Mouse (Mus musculus): ENCODE measurements at regions not wholly inside any gene's neighbourhood (a gene's known extent, or its start where the extent isn't known, plus 50 kb on each side); places are given as distances from the start of the nearest gene placed in this dataset.
A peak's percentile ranks its signal among the peaks of the same experiment; 100 is the strongest.

DNA sequence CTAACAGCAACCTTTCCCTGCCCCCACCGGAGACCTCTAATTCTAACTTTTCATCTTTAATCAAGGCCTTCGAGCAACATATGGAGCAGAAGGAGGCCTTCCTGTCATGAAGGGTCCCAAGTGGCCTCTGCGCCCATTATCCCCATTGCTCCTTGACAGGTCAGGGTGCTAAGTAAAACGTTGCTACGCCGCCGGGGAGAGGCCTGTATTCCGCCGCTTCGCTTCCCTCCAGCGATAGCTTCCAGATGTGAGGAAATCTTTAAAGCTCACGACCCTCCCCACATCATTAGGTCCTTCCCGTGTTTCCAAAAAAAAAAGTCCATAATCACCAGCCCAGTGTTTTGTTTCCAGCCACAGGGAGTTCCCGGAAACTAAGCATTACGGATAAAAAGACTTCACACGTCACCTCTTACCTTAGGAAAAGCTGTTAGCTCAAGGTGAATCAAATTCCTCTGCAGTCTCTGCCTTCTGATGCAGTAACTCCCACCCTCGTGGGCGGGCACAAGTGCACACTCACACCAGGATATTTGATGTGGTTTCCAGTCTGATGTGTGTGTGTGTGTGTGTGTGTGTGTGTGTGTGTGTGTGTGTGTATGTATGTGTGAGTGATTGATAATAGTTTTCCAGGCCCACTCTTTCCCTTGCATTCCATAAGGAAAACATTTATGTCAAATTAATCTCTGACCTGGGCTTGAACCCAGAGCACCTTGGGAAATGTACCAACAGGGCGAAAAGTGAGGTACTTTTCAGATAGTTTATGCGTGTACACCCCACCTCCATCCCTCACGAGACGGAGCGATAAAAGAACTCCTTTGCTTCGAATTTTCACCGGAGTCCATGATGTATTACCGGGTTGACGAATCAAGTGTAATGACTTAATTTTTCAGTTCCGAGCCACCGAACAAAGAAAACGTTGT is 107.5 kb downstream of the Gm45692 start:
- DNase-seq = no peak

DNA sequence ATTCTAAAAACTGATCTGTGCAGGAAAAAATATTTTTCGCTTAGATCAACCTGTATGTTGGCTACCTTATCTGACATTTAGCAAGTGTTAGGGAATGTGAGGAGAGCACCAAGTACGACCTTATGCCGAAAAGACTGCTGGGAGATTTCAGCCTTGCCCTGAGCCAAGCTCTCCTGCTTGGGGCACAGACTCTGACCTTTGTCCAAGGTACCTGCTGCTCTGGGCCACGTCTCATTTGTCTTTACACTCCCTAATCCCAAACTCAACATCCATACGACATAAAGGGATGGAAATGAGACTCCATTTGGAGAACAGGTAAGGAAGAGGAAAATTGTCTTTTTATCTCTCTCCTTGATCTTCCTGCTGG is 108.2 kb downstream of the Gm45692 start:
- DNase-seq = no peak

DNA sequence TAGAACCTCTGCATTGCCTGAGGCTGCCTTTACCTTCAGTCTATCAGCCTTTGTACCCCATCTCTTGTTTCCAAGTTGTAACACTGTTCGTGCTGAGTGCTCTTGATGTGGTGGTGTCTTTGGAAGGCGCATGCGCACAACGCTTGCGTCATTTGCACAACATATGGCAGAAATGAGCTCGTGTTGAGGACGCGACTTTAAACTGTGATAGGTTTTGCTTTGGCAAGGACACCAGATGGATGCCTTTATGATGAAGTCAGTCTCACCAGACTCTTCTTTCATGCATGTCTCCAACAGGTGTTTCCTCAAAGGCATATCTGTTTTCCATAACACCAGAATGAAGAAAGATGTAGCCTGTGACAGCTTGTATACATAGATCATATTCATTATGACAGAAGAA is 110.2 kb downstream of the Gm45692 start:
- DNase-seq = no peak

DNA sequence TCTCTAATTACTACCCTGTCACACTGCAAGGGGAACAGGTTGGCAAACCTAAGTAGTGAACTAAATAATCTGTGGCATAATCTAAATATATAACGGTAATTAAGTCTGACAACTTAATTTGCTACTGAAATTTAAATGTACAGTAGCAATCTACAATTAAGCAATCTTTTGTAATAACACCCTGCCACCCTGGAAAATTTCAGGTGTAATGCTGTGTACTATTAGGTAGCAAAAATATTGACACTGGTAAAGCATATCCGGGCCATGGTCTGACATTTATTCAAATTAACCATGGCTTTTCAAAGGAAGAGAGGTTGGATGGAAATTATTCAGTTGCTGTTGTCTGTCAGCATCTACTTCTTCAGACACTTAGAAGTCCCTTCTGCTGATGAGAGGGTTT is 119.7 kb downstream of the Gm45692 start:
- no peak for DNase-seq

DNA sequence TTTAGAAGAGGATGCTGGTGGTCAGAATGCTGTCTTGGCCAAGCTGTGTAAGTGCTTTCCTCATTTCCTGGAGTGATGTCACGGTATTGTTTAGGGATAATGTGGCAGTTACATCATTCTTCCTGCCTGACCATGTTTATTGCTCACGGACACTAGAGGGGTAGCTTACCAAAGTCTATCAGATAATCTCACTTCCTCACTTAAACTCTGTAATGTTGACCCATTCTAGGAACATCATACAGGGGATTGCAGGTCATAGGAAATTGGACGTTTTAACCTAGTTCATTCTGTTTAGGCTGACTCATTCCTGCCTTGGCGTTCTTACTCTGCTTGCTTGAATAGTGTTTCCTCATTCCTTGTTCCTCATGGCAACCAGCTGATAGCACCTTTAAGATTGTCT is 120.3 kb downstream of the Gm45692 start:
- DNase-seq = no peak

DNA sequence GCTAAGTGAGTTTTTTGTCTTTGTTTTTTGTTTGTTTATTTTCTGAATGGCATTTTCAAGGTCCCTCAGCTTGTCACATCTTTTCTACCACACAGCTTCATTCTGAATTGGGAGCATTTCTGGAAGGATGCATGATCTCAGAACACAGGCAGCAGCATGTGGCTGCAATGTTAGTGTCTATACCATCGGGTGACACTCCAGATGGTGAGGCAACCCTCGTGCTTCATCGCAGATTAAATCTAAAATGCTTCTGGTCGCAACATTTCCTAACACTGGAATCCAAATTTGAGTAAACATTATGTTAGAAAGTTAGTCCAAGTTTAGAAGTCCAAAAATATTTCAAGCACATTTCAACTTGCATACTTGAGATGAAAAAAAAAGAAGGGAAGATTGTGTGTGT is 124.4 kb downstream of the Gm45692 start:
- DNase-seq = no peak

DNA sequence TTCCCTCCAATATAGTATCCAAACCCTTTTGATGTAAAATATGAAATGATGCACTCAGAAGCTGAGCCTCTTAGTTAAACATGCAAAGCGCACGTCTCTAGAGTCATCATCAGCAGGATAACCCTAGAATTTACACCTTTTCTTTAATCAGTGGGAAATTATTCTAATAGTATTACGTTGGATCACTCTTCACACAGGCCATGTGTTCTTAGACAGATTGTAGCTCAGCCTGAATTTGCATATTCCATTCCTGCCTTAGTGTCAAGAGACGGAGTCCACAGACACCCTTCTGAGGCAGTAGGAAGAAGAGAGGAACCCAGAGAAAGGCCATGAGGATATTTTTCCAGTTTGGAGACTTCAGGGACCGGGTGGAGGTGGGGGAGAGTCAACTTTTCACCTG is 125.0 kb downstream of the Gm45692 start:
- DNase-seq = no peak

DNA sequence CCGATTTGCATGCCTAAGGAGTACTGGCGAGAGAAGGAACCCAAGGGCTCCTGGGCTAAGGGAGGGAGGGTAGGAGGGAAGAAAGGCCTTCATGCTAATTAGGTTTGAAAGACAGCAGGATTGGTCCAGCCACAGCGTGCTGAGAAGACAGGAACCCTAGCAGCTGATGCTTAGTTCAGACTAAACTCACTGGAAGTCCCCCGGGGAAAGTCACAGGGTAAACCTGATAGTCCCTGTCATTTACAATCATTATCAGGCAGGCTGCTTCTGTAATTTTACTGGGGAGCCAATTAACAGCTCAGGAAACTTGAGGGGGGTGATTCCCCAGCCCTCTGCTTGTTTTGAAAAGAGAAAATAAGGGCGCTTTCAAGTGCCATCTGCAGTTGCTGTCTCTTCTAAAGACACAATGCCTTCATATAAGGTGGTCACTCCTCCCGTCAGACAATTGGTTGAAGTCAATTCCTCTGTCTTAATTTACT is 135.9 kb downstream of the Gm45692 start:
- no peak for DNase-seq

DNA sequence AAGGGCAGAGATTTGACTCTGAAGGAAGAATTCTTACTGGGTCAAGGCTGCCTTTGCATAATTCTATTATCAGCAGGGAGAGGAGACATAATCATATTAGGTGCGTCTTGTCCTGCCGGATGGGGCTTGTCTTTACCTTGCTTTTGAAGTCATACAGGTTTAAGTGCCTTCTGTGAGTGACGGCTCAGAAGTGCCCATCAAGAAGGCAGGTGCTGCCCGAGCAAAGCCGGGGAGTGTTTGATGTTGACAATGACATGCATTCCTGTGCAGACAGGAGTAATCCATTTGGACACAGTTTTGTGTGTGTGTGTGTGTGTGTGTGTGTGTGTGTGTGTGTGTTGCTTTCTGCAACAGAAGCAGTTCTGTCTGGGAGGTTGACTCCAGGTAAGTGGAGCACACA is 141.0 kb downstream of the Gm45692 start:
- no peak for DNase-seq

DNA sequence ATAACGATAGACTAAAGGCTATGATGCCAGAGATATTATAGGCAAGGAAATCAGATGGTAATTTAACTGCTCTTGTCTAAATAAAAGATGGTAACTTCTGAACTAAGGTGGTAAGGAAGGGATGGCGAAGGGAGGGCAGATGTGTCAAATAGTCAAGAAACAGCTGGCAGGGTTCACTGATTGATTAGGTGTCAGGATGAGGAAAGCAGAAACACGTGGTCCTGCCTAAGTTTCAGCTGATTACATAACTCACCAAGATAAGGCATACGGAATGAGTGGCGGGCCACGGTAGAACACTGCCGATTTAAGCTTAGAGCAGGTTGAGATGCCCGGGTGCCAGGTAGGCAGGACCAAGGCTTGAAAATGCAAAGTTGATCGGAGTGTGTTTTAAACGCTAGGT is 143.2 kb downstream of the Gm45692 start:
- DNase-seq = no peak

DNA sequence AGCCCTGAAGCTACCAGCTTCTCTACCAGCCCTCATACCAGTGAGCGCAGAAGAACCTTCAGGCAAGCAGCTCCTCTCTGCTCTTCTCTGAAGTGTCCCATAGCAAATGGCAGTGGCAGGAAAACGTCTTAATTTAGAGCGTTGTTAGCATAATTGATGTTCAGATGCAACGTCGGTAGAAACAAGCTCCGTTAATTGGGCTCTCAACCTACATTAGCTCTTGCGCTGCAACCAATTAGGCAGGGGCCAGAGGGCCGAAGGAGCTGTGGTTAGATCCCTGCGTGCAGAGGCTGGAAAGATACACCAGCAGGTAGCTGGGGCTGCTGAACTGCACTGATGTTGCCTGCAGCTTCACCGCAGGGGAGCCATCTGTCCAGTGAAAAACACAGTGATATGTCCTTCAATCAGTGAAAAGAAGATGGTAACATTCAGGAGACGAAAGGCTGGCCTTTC is 145.6 kb downstream of the Gm45692 start:
- peak; percentile 4 for DNase-seq

DNA sequence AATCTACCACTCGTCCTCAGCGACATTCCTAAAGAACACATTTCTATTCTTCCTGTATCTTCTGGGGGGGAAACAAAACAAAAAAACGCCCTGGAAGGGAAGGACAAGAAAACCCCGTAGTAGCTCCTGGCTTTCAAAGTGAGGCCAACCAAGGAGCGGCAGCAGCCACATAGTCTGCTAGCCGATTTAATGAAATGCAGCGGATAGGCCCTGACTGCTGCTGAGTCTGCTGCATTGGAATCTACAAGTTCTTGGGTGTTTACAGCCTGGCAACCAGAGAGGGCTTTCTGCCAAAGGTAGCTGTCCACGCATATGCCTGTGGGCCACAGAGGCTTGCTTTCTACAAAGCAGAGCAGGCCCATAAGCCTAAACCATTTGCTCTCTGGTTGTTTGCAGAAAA is 146.0 kb downstream of the Gm45692 start:
- DNase-seq = no peak

DNA sequence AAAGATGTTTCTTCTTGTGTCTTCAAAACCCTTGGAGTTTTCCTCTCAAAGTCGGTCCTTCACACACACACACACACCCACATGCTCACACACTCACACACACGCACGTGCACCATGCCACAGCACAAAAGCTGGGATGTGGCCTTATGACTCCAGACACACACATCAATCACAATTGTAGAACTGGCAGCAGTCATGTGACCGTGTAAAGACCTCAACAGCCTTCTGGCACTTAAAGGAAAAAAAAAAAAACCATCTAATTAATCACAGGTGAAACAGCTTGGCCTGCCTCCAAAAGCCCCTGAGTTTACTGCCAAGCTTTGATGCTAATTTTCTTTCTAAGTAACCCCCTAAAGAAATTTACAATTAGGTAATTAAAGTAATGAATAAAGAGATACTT is 147.1 kb downstream of the Gm45692 start:
- no peak for DNase-seq

DNA sequence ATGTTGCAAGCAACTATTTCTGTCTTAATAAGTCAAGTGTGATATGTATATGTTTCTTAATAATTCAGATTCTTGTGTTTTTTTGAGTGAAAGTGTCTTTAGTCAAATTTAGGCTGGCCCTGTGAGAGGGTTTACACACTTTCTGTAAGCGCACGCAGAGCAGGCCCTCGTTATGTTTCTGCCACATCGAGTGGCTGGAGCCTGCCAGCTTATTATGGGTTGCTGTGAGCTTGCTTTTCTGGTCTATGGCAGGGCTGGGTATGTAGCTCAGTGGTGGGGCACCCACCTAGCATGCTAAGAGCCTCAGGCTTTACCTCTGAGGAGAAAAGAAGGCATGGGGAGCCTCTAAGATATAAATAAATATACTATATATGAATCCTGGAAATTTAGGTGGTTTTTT is 148.2 kb downstream of the Gm45692 start:
- DNase-seq = no peak

DNA sequence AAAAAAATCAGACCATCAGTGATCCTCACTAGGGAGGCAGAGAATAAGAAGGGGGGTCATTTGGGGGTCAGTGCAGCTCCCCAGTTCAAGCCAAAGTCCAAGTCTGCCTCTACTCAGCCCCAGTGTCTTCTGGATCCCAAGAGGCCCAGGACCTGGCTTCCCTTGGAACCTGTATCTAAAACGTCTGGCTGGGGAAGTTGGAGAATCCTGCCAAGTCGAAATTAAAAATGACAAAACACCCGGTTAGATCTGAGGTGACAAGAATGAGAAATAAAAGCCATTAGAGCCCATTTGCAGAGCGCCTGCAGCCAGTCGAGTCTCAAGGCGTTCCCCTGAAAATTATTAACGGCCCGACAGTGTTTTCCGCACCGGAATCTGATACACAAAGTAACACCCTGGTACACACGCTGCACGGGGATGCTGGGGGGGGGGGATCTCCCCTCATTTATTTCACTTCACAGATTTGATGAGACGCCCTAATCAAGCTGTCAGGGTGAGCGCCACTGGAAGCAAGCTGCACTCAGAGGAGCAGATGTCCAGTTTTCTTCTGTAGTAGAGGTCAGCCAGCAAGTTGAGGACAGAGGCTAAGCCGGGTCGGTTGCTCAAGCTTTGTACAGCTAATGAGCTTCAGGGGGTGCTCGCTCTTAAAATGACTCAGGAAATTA is 149.5 kb downstream of the Gm45692 start:
- no peak for DNase-seq

DNA sequence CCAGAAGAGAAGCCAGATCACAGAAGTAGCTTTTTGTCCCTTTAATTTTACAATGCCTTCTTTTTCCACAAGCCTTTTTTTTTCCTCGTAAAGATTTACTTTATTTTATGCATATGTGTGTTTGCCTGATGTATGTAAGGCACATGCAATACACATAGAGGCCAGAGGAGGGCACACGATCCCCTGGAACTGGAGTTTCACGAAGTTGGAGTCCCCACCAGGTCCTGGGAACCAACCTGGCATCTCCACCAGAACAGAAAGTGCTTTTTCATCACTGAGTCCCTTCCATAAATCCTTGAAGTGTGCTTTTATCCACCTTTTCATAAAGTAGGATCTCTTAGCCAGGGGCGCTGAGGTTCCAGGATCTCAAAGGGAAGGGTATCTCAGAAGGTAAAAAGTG is 152.8 kb downstream of the Gm45692 start:
- DNase-seq = no peak

DNA sequence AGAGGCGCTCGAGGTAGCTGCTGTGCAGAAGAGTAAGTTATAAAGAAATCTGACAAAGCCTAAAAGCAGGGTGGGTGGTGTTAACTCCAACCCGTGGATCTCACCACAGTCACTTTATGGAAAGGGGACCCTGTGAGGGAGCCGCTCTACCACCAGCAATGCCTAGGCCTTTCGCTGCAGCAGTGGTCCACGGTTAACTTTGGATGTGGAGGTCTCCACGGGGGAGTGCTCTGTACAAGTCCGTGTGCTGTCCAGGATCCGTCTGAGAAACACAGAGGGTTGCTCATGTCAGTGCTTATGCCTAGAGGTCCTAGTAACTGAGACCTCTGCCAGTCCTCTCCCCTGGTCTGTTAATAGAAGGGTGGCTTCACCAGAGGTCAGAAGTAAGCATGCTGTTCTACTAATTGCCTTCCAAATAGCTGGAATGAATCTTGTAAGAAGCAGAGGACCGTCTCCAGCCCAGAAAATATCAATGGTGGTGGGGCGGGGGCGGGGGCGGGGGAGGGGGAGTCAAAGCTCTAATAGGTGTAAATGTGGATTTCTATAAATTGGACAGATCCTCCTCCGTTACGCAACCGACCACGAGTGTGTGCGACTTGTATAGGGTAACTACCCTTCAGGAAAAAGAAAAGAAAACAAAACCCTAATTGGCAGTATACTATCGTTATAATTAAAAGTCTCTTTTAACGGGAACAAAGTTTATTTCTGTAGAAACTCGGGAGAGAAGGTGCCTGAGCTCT is 153.5 kb downstream of the Gm45692 start:
- DNase-seq = no peak

DNA sequence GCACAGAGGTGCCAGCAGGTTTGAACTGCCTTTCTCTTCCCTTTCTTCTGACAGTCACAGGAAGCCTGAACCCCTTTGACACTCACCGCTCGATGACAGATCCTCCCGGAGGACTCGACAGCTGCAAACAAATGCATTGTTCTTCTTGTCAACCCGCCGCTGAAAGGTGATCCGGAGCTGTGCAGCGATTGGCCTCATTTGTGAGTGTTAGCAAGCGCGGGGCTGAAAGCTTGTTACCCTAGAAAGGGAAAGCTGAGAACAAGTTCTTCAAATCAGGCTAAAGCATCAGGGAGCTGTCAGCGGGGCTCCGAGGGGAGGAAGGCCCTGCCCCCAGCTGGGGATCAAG is 154.1 kb downstream of the Gm45692 start:
- DNase-seq = no peak

DNA sequence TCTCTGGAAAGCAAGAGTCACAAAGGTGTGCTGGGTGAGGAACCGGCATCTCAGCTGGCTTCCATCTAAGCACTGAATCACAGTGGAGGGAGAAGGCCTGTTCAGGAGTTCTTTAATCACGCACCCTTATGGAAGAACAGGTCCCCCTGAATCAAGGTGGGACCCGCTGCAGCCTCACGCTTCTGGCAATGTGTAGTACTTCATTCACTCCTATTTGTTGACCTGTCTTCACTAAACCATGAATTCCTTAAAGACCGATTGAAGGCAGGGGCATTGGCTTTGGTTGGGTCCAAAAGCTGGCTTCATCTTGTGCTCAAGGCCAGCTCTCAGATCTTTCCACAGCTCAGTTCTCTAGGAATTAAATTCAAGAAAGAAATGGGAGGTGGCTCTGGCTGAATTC is 154.5 kb downstream of the Gm45692 start:
- DNase-seq = no peak

DNA sequence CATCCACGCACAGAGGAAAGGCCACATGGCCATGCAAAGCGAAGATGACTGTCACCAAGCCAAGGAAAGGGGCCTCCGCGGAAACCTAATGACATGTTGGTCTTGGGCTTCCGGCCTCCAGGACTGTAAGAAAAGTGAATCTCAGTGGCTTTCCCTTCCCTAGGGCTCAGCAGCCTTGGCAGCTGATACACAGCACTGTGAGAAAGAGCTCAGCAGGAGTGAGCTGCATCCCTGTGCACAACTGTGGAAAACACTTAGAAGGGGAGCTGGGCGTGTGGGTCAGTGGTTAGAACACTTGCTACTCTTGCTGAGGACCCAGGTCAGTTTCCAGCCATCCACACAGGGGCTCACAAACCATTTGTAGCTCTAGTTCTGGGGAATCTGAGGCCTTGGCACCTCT is 155.1 kb downstream of the Gm45692 start:
- no peak for DNase-seq

DNA sequence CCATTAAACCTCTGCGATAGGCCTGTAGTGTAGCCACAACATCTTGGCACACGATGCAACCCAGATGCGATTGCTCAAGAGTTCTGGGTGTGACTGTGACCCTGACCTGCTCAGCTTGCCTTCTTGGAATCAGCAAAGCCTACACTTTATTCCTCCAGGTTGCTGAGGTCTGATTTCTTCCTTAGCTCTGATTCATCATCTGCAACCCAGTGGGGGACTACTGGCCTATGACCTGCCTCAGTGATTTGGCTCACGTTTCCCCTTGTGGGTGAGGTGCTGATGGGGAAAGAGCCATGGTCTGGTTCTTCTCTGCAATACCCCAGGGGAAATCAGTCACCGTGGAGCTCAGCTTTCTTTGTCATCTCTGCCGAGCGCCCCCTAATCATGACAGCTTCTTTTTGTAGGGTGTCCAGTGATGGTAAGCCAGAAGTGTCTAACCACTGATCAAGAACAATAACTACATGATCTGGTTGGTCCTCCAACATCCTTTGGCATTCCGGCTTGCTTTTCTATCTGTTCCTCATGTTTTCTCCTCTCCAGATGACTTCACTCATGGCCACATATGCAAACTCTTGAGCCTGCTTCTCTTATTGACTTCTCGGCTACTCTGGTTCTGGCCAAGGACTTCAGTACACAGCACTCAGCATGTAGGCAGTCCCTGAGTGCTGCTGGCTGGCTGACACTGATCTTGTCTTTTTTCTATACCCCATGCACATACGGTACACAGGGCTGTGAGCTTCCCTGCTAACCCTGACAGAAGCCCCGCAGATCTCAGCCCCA is 163.0 kb downstream of the Gm45692 start:
- no peak for DNase-seq

DNA sequence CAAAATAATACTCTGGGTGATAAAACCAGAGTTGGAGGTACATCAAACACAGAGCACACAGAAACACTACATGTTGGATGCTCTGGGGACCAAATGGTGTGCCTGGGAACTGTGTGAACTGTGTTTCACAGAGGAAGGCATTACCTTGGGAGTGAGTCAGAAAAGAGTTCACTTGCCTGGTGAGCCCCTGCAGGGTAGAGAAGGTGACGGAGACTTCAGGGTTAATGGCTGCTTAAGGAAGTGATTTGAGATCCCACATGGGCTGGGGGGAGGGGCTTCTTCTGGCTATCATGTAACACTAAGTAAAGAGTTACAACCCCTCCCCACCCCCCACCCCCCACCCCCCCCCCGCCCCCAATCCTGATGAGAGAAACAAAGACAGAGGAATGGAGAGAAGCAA is 164.6 kb downstream of the Gm45692 start:
- no peak for DNase-seq

DNA sequence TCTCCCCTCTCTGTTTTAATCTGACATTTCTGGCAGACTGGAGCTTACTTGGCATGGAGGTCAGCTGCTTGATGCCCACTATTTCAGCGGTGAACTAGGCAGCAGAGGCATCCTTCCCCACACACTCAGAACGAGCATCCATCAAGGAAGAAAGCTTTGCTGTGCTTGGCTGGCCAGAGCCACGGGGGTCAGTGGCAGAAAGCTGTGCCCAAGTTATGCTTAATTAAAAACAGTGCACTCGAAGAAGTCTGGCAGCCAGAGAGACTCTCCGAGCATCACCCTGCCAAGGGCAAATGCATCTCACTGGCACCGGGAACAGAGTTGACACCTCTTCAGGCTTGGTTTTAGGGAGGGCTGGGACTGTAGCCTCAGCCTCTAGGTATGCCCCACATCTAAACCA is 168.3 kb downstream of the Gm45692 start:
- no peak for DNase-seq

Data from cerebellum, adult 11-12 months (tissue).